Mouse (Mus musculus): Measurements from ENCODE around the gene Atpaf2.
"Not testable (repeated sequence)": the region's sequence is repeated elsewhere in the genome, so short reads cannot be mapped to it uniquely, and the experiment has no call there.

Gene Atpaf2

GRCm38 (mm10) chr11:60417717-60418472, at the start of gene Atpaf2:
Gene Atpaf2 (minus strand): TSS chr11:60418457.
- no peak for DNase-seq

DNA sequence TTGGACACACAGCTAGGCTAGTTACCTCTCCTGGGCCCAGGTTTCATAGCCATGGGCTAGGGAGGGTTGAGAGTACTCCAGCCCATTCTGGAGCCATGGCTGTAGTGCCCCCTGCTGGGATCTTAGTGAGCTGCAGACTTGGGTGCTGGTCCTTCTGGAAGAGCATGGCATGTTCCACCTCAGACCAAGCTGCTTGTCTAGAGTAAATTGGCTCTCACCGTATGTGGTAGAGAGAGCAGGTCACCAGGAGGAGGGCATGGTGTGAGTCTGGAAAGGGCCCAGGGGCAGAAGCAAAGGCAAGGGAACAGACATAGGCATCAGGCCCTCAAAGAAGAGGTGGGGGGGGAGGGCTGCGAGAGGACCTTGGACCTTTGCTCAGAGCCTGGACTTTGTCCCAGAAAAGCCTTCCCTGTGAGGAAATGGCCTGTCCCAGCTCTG, 47.7 kb upstream of the Atpaf2 start:
- peak; percentile 84 for DNase-seq

GRCm38 (mm10) chr11:60457973-60458372, 39.7 kb upstream of the Atpaf2 start:
- peak; percentile 15 for DNase-seq

DNA sequence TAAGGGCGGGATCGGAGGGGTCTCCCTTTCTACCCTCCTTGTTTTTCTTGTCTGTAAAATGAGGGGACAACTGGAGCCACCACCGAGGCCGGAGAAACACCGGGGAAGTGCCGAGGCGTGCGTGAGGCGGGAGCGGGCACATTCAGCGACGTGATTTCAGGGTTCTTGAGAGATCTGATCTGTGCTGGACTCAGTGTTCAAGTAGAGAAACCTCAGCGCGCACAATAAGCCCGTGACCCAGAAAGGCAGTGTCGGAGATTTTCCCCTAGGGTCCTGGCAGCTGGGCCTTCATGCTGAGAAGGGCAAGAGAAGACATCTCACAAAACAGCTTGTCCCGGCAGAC, 36.5 kb upstream of the Atpaf2 start:
- no peak for DNase-seq

- peak; percentile 90 for DNase-seq
Measured at GRCm38 (mm10) chr11:60454080-60454744, 36.0 kb upstream of the Atpaf2 start, which contains the start of gene Drg2. Gene Drg2 (plus strand): TSS chr11:60454591.

DNA sequence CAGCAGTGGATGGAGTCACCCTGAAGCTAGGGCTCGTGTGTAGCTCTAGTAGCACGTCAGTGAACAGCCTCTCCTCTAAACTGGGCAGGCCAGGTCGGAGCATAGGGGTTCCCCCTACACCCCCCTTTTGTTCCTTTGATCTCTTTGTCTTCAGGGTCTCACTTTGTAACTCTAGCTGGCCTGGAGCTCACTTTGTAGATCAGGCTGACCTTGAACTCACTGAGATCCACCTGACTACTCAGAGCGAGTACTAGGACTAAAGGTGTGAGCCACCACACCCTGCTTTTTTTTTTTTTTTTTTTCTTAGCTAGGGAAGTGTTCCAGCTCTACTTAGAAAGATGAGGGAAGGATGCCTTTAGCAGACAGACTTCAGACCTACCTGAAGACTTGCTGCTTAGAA, 25.8 kb upstream of the Atpaf2 start:
- DNase-seq: no peak

DNA sequence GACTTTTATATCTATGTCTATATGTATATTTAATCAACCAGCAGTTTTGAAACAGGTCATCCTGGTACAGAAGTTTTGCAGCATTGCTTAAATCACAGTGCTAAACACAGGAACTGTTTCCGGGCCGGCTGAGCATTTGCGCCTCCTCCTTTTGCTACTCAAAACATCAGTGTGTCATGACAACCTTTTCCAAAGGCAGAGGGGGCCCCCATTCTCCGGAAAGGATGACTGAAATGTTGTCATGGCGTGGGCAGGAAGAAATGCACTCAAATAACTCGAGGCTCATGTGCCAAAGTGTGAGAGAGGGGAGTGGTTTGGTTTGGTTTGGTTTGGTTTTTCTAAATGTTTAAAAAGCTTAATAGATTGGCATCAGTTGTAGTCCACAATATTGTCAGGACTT, 24.6 kb upstream of the Atpaf2 start:
- no peak for DNase-seq

GRCm38 (mm10) chr11:60440176-60440575, 21.9 kb upstream of the Atpaf2 start:
- peak; percentile 30 for DNase-seq

GRCm38 (mm10) chr11:60439621-60440020, 21.4 kb upstream of the Atpaf2 start:
- DNase-seq: not testable (repeated sequence)

DNA sequence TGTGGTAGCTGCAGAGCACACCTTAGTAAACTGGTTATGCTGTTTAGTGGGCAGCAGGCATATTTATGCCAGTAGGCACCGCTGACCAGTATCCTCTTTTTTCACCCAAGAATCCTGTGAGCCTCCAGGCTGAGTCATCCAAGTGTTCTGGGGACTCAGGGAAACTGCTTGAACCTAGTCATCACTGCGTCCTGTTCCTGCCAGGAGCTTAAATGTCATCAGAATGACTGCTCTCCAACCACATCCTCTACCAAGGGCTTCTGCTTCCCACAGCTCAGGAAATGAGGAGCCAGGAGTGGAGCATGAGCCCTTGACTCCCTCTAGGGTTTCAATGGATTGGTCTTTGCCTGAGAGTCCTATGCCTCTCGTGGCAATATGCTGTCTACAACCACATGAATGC, 18.4 kb upstream of the Atpaf2 start:
- no peak for DNase-seq

DNA sequence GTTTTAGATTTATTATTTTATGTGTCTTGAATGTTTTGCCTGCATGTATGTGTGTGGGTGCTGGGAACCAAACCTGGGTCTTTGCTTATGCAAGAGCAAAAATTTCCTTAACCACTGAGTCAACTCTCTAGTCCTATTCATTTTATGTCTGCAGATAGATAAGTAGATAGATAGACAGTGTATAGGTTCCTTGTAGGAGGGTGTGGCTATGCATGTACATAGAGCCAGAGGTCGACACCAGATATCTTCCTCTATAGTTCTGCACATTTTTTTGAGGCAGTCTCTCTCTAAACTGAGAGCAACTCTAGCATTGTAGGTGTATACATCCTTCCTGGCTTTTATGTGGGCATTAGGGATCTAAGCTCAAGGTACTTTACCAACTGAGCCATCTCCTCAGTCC, 16.9 kb upstream of the Atpaf2 start:
- DNase-seq: no peak

DNA sequence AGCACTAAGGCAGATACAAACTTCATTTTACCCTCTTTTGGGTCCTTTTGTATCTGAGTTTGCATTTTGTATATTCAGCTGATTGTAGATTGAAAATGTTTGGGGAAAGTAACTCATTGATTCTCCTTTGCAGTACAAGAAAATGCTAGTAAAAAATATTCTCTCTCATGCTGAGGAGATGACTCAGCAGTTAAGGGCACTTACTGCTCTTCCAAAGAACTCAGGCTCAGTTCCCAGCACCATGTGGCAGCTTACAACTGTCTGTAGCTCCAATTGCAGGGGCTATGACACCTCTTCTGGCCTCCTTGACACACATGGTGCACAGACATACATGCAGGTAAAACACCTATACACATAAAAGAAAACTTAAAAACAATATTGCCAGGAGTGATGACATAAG, 15.2 kb upstream of the Atpaf2 start:
- DNase-seq: no peak

DNA sequence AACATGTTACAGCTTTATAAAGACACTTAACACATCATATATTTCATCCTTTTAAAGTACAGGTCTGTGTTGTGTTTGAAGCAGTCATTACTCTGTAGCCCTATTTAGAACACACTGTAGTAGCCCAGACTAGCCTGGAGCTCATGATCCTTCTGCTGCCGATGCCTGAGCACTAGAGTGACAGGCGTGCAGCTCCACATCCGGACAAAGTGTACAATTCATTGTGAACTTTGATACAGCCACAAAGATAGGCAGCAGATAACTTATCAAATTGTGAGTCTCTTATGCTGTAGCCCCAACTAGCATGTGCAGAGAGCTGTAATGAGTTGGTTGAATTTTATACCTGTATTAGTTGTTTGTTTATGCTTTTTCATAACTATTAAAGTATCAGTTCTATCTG, 9.4 kb upstream of the Atpaf2 start:
- DNase-seq: no peak

- DNase-seq: no peak
Measured at GRCm38 (mm10) chr11:60426417-60426816, 8.2 kb upstream of the Atpaf2 start.

GRCm38 (mm10) chr11:60423006-60423405, 4.7 kb upstream of the Atpaf2 start:
- DNase-seq: no peak

GRCm38 (mm10) chr11:60422046-60422668, 3.9 kb upstream of the Atpaf2 start:
- no peak for DNase-seq

GRCm38 (mm10) chr11:60418473-60418803, 181 bp upstream of the Atpaf2 start:
- peak; percentile 11 for DNase-seq

DNA sequence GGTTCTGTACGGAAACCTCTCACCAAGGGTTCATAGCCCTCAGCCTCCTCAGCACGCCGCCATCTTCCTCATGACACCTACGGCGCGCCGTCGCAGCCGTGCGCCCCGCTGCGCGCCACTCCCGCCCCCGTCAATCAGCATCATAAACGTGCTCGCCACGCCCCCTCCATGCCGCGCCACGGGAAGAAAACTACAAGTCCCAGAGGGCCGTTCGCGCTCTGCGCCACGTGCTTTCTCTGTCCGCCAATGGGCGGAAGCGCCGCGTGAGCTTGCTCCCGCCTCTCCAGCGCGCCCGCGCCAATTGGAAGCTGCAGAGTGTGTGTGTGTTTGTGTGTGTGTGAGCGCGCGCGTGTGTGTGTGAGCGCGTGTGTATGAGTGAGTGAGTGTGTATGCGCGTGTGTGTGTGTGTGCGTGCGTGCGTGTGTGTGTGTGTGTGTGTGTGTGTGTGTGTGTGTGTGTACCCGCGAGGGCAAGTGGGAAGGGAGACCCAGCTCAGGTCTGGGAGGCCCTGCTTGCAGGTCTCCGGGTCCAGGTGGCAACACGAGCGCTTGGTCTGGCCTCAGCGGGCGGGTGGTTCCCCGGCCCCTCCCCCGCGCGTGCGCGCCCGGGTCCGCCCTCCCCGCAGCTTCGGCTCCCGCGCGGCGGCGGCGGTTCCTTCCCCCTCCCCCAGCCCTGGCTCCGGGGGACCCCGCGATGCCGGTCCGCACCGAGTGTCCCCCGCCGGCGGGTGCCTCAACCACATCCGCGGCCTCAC, 1.1 kb downstream of the Atpaf2 start, which contains the start of gene Gid4:
TSS of gene Gid4 (plus strand) at position 183 of the 754 bp plus-strand sequence.
- DNase-seq: peak; percentile 99

GRCm38 (mm10) chr11:60416590-60416962, 1.7 kb downstream of the Atpaf2 start:
- no peak for DNase-seq

DNA sequence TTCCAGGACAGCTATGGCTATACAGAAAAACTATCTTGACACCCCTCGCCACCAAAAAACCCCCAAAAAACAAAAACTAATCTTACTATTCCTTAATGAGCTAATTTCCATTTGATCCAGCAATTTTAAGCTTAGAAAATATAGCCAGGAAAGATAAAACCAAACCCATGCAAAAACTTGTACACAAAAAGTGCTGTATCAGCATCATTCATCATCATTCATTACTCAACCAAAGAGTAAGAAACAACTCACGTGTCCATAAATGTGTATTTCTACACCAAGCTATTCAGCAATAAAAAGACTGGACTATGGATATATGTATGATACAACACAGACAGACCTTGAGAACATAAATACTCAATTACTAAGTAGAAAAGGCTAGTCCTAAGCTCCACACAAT, 5.3 kb downstream of the Atpaf2 start:
- DNase-seq: no peak

GRCm38 (mm10) chr11:60412173-60412572, 6.1 kb downstream of the Atpaf2 start:
- DNase-seq: peak; percentile 79

- DNase-seq: no peak
Measured at GRCm38 (mm10) chr11:60406606-60407005, 11.7 kb downstream of the Atpaf2 start.

- DNase-seq: no peak
Measured at GRCm38 (mm10) chr11:60397172-60397571, 21.1 kb downstream of the Atpaf2 start.

Data from kidney, postnatal 14 days (tissue).